Mouse (Mus musculus): Measurements from ENCODE around the gene Cntf.
"Not testable (repeated sequence)": the region's sequence is repeated elsewhere in the genome, so short reads cannot be mapped to it uniquely, and the experiment has no call there.

Cntf gene

DNA sequence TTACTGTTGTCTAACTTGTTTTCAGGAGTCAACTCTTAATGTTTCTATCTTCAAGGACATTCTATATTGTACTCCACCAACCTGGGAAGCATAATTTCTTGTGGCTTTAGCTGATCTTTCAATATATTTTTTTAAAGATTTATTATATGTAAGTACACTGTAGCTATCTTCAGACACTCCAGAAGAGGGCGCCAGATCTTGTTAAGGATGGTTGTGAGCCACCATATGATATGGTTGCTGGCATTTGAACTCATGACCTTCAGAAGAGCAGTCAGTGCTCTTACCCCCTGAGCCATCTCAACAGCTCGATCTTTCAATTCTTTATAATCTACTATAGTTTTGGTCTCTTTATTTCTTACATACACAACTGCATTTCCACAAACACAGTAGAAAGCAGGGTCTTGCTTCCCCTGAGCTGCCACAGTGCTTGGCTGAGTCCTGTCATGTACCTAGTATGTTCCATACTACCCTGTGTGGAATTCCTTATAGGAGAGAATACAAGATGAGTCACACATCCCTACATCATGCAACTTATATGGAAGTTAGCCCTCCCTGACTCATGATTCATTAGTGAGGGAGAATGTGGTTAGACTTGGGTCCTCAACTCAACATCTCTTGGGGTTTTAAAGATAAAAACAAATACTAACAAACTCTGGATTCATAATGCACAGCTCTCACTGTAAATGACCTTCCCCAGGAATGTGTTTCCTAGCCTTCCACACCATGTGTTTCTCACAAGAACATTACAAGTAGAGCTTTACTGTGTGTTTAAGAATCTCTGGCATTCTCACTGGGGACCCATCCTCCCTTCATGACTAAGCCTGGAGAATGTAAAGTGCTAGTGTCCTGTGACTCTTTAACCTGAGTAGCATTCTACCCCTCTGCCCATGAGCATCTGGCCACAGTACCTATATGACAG is 3.0 kb downstream of the Cntf start:
- DNase-seq (ENCODE audit: low spot score in 2 of 2): peak in 1 of 2 experiments; percentile 22

DNA sequence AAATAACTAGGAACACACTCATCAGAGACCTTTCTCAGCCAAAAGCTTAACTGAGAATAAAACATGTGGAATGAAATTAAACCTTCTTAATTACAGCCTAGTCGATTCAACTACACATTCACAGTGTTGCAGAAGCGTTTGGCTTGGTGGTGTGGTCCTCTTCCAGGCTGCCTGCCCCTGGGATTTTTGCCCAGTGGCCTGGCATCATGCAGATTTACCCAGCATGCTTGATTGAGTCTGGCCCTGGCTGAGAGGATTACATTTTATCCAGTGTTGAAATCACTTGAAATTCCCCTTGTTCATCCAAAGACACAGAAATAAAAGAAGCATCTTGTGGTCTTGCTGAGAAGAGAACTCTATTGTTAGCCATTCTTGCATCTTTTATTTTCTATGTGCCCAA is 5.8 kb downstream of the Cntf start:
- DNase-seq (ENCODE audit: low spot score in 2 of 2): no peak

DNA sequence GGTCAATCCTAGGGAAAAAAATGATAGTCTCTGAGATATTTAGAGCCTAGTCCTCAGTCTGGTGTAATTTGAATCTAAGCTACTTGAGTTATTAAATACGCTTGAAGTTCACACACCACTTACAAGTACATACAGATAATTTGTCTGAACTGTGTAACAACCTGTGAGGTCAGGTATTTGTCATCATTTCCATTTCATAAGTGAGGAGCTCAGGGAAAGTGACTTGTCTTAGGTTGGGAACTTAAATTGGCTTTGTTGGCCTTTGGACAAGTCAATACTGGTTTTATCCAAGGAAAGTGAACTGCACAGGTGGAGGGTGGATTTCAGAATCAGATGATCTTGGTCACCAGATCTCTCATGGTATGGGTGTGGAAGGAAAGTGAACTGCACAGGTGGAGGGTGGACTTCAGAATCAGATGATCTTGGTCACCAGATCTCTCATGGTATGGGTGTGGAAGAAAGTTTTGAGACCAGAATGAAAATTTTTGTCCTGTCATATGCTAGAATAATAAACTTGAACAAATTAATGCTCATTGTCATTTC is 6.4 kb downstream of the Cntf start:
- no peak for DNase-seq (ENCODE audit: low spot score in 2 of 2)

DNA sequence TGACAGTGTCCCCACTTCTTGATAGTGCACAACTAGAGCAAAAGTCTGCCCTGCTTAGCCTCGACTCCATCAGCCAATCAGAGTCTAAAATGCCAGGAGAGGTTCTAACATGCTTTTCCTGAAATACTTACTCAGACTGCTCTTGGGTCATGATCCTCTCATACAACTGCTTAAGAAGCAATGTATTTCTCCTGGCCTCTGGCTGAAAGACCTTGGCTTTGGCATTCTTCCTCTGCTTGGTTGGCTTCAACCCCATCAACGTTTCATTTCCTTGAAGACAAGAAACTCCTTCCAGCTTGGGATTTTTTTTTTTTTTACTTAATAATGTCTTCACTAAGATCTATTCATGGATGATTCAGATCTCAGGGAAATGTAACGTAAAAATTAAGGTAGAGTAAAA is 9.1 kb downstream of the Cntf start:
- DNase-seq (ENCODE audit: low spot score in 2 of 2): no peak

DNA sequence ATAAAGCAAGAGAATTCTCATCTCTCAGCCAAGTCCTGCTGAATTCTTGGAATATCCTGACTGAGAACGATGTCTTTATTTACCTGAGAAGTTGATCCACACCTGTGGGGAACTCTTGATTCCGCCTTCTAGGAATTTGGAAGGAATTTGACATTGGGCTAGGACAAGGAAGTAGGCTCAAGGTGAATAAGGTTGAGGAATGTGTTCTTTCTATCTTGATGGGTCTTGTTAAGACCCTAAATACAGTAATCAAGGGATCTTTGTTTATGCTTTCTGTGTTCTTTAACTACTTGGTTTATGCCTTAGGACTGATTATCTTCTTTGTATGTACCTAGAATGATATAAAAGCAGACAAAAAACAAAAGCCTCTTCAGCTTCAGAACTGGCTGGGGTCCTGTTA is 33.5 kb downstream of the Cntf start:
- DNase-seq (ENCODE audit: low spot score in 2 of 2): no peak

DNA sequence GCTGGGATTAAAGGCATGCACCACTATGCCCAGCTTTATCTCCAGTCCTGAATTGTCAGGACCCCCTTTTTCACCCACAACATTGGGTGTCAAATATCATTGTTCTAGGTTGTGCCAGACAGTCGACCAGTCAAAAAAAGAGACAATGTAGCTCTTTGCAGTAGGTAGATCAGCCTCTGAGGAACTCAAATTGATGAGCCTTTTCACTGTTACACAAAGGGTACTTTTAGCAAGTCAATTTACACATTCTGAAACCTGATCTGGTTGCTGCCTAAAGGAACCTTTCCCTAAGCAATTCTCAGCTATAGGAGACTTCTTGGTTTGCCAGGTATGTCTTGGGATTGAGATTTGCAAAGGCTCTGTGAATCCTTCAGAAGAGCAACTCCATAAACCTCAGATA is 34.4 kb downstream of the Cntf start:
- no peak for DNase-seq (ENCODE audit: low spot score in 2 of 2)

DNA sequence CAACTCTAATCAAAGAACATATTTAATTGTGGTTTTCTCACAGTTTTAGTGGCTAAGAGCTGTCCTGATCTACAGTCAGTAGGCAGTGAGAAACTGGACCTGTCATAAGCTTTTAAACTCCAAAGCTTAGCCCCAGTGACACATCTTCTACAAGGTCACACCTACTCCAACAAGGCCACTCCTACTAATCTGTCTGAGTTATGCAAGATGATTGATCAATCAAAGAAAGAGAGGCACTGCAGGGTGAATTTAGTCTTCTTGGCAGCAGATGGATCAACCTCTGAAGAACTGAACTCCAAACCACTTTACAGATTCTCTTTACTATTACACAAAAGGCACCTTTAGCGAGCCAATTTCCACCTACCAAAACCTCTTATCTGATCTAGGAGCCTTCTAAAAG is 39.6 kb downstream of the Cntf start:
- DNase-seq (ENCODE audit: low spot score in 2 of 2): no peak

DNA sequence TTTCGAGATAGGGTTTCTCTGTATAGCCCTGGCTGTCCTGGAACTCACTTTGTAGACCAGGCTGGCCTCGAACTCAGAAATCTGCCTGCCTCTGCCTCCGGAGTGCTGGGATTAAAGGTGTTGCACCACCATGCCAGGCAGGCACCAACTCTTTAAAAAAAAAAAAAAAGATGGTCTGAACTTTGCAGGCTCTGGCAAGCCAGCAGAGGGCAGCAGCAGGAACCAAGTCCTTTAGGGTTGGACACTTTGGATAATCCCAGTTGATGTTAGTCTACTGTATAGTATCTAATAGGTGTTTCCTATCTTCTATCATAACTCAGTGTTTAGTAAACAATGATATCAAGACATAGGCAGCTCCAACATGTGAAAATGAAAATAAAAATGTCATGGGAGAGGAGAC is 43.1 kb downstream of the Cntf start:
- no peak for DNase-seq (ENCODE audit: low spot score in 2 of 2)

DNA sequence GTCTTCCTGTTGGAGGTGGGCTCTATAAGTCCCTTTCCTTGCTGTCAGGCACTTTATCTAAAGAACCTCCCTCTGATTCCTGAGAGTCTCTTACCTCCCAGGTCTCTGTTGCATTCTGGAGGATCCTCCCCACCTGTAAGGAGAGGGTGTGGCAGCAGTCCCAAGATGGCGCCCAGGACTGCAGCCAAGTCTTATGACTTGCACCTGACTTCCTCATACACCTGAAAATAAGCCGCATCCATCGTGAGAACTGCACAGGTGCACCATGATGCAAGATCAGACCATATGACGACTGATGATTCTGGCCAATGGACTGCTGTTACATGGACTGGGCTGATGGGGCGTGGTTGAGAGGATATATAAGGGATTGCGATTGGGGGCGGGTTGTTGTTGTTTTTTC is 43.8 kb downstream of the Cntf start:
- not testable (repeated sequence) for DNase-seq (ENCODE audit: low spot score in 2 of 2)

DNA sequence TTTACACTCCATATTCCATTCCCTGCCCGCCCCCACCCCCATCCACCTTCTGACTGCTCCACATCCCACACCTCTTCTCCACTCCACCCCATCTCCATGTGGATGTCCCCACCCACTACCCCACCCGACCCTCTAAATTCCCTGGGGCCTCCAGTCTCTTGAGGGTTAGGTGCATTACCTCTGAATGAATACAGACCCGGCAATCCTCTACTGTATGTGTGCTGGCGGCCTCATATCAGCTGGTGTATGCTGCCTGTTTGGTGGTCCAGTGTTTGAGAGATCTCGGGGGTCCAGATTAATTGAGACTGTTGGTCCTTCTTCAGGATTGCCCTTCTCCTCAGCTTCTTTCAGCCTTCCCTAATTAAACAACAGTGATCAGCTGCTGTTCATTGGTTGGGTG is 44.5 kb downstream of the Cntf start:
- not testable (repeated sequence) for DNase-seq (ENCODE audit: low spot score in 2 of 2)

DNA sequence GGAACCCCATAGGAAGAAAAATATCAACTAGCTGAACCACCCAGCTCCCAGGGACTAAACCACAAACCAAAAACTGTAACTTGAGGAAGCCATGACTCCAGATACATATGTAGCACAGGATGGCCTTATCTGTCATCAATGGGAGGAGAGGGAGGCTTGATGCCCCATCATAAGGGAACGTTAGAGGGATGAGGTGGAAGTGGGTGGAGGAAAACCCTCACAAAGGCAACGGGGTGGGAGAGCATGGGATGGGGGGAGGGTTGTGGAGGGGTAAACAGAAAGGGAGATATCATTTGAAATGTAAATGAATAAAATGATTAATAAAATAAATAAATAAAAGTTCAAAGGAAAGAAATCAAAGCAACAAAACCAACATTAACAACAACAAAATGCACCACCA is 45.0 kb downstream of the Cntf start:
- no peak for DNase-seq (ENCODE audit: low spot score in 2 of 2)

DNA sequence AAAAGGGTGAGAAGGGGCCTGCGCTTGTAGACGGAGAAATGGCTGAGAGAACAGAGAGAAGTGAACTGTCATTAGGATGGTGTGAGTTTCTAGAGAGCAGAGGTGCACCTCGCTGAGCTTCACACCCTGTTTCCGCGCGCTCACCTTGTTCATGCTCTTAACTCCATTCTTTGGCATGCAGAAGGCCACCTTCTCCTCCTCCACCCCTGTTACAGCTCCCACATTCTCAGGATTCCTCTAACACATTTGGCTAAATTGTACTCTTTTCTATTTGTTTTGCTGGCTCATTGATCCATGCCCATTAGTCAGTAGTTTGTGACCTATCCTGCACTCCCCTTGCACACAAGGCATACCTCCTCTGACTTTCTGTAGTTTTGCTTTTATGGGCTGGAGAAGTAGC is 46.2 kb downstream of the Cntf start:
- DNase-seq (ENCODE audit: low spot score in 2 of 2): no peak
